Mouse (Mus musculus): ENCODE measurements at regions not wholly inside any gene's neighbourhood (a gene's known extent, or its start where the extent isn't known, plus 50 kb on each side); places are given as distances from the start of the nearest gene placed in this dataset.

DNA sequence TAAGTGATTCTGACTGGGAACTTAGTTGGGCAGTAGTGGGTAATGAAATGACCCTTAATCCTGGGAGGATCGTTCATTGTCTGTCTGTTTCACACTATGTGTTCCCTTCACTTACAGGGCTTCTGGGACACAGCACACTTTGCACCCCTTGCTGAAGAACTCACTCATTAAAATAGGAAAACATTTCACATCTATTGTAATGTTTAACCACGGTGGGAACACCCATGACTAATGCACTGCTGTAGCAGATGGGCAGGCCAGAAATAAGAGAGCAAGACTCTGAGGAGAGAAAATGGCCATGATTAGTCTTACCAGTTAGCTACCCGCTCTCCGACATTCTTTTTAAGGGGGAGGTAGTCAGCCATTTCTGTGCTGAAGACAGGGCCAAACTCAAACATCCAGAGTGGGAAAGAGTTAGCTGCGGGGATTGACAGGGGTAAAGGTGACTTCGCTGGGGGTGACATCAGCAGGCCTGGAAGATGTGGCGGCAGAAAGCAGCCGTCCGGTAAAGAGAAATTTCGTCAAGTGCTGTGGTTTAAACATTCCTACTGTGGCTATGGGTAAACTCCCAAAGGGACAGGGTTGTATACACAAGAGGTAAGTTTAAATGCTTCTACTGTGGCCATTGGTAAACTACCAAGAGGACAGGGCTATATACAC lies 167.3 kb upstream of the Agap1 start:
- Histone ChIP-seq H3K4me1 (replicated peaks; ENCODE audit: insufficient read depth, low read length) (no peaks in the 10 kb centered on the region), H3K4me3 (replicated peaks; ENCODE audit: low read depth, low read length) (no peak overlapping the region), H3K9me3 (replicated peaks; ENCODE audit: low read length) (no peaks in the 10 kb centered on the region), H3K4me2 (ENCODE audit: low read length) (no peak overlapping the region), H3K36me3 (ENCODE audit: insufficient read depth, low read length) (no peaks in the 10 kb centered on the region), H3K27ac (no peak overlapping the region), H3K9ac (ENCODE audit: low read depth, low read length) (no peak overlapping the region), H3K27me3 (ENCODE audit: insufficient read depth, low read length) (no peaks in the 10 kb centered on the region)
- DNase-seq (ENCODE audit: low spot score) (no peak), ATAC-seq (replicated peaks; ENCODE audit: low FRiP score, low read depth) (no peak)
- TF ChIP-seq CTCF (IDR thresholded peaks at IDR 0.05; ENCODE audit: low read depth), result no peak
- 80% methylated on average over 10 of the region's 10 CpGs for WGBS

DNA sequence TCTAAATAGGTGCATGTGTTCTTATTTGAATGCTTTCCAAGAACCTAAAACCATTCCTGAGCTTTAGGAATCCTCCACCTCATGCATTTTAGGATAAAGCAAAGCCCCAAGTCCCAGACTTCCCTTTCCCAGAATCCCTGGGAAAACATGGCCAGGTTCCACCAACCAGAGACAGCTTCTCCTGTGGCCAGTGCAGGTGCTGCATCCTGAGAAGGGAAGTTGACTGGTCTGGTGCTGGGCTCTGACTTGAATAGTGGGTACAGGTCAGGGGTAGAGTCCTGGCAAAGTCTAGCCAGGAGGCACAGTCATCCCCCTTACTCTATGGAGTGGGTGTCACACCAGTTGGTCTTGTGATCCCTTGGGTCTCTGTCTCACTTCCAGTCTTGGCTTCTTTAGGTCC lies 166.6 kb upstream of the Agap1 start:
- DNase-seq (ENCODE audit: low spot score), result no peak
- H3K9me3 ChIP-seq (replicated peaks; ENCODE audit: low read length), result no peaks in the 10 kb centered on the region
- no peaks in the 10 kb centered on the region for H3K4me1 ChIP-seq (replicated peaks; ENCODE audit: insufficient read depth, low read length)
- ATAC-seq (replicated peaks; ENCODE audit: low FRiP score, low read depth), result no peak
- no peaks in the 10 kb centered on the region for H3K36me3 ChIP-seq (ENCODE audit: insufficient read depth, low read length)
- no peak overlapping the region for H3K4me2 ChIP-seq (ENCODE audit: low read length)
- H3K4me3 ChIP-seq (replicated peaks; ENCODE audit: low read depth, low read length), result no peak overlapping the region
- no peak for TF ChIP-seq CTCF (IDR thresholded peaks at IDR 0.05; ENCODE audit: low read depth)
- no peak overlapping the region for H3K27ac ChIP-seq
- no peak overlapping the region for H3K9ac ChIP-seq (ENCODE audit: low read depth, low read length)
- no peaks in the 10 kb centered on the region for H3K27me3 ChIP-seq (ENCODE audit: insufficient read depth, low read length)

DNA sequence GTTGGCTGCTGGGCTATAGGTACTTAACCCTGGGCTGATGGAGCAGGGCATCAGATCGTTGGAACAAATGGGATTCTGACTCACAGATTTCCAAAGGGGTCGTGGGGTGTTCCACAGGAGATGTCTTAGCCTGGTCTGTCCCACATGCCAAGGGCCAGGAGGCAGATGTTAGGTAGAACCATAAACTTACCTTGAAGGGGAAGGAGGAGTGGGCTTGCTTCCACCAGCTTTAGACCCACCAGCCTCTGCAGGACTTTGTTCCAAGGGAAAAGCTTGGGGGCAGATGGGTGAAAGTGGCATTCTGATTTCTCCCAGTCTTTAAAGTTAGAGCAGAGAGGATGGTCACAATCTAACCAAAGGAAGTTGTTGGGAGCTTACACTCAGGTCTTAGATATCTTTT lies 165.7 kb upstream of the Agap1 start:
- no peaks in the 10 kb centered on the region for H3K36me3 ChIP-seq (ENCODE audit: insufficient read depth, low read length)
- H3K9me3 ChIP-seq (replicated peaks; ENCODE audit: low read length), result no peaks in the 10 kb centered on the region
- H3K4me3 ChIP-seq (replicated peaks; ENCODE audit: low read depth, low read length), result no peak overlapping the region
- WGBS, result 69% methylated on average over 2 of the region's 2 CpGs
- DNase-seq (ENCODE audit: low spot score) (no peak), ATAC-seq (replicated peaks; ENCODE audit: low FRiP score, low read depth) (no peak)
- H3K9ac ChIP-seq (ENCODE audit: low read depth, low read length), result no peak overlapping the region
- no peak for TF ChIP-seq CTCF (IDR thresholded peaks at IDR 0.05; ENCODE audit: low read depth)
- H3K4me2 ChIP-seq (ENCODE audit: low read length), result no peak overlapping the region
- no peaks in the 10 kb centered on the region for H3K4me1 ChIP-seq (replicated peaks; ENCODE audit: insufficient read depth, low read length)
- no peaks in the 10 kb centered on the region for H3K27me3 ChIP-seq (ENCODE audit: insufficient read depth, low read length)
- H3K27ac ChIP-seq, result no peak overlapping the region

DNA sequence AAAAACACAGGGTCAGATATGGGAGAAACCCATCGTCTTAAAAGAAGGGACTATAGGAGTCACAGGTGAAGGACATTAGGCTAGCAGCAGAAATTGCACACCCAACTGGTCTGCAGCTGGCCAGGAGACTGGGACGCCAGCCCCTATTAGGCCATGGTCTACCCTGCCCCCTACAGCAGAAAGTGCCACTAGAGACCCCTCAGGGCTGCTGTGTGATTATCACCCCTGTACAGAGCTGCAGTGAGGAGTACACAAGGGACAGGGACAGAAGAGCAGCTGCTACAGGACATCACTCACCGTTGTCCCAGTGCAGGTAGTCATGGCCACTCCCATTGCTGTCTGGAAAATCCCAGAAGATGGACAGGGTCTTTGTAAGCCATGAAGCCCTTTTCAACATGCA lies 157.9 kb upstream of the Agap1 start:
- no peak overlapping the region for H3K27ac ChIP-seq
- no peaks in the 10 kb centered on the region for H3K4me1 ChIP-seq (replicated peaks; ENCODE audit: insufficient read depth, low read length)
- H3K36me3 ChIP-seq (ENCODE audit: insufficient read depth, low read length), result no peaks in the 10 kb centered on the region
- H3K4me3 ChIP-seq (replicated peaks; ENCODE audit: low read depth, low read length), result no peak overlapping the region
- ATAC-seq (replicated peaks; ENCODE audit: low FRiP score, low read depth) (no peak), DNase-seq (ENCODE audit: low spot score) (no peak)
- WGBS, result 69% methylated on average over 3 of the region's 3 CpGs
- no peaks in the 10 kb centered on the region for H3K9me3 ChIP-seq (replicated peaks; ENCODE audit: low read length)
- TF ChIP-seq CTCF (IDR thresholded peaks at IDR 0.05; ENCODE audit: low read depth), result no peak
- no peak overlapping the region for H3K4me2 ChIP-seq (ENCODE audit: low read length)
- no peak overlapping the region for H3K9ac ChIP-seq (ENCODE audit: low read depth, low read length)
- no peaks in the 10 kb centered on the region for H3K27me3 ChIP-seq (ENCODE audit: insufficient read depth, low read length)

DNA sequence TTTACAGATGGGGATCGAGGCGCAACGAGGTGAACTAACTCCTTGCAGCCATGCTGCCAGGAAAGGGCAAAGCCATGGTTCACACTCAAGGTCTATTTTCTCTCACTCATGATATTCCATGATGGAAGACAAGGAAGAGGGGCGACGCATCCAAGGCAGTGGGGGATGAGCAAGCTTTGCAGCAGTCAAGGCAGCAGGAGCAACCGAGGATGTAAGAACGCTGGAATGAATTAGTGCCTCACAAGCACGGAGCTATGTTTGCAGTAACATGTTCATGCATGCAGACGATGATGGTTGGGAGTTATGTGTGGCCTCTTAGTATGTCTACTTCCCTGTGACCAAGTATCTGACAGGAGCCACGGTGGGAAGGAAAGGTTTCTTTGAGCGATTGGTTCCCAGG lies 156.8 kb upstream of the Agap1 start:
- H3K9ac ChIP-seq (ENCODE audit: low read depth, low read length), result no peak overlapping the region
- H3K9me3 ChIP-seq (replicated peaks; ENCODE audit: low read length), result no peaks in the 10 kb centered on the region
- no peak overlapping the region for H3K4me3 ChIP-seq (replicated peaks; ENCODE audit: low read depth, low read length)
- H3K4me1 ChIP-seq (replicated peaks; ENCODE audit: insufficient read depth, low read length), result no peaks in the 10 kb centered on the region
- 72% methylated on average over 11 of the region's 11 CpGs for WGBS
- H3K4me2 ChIP-seq (ENCODE audit: low read length), result no peak overlapping the region
- H3K36me3 ChIP-seq (ENCODE audit: insufficient read depth, low read length), result no peaks in the 10 kb centered on the region
- no peak for TF ChIP-seq CTCF (IDR thresholded peaks at IDR 0.05; ENCODE audit: low read depth)
- H3K27me3 ChIP-seq (ENCODE audit: insufficient read depth, low read length), result no peaks in the 10 kb centered on the region
- DNase-seq (ENCODE audit: low spot score), result no peak
- H3K27ac ChIP-seq, result no peak overlapping the region
- ATAC-seq (replicated peaks; ENCODE audit: low FRiP score, low read depth), result no peak

DNA sequence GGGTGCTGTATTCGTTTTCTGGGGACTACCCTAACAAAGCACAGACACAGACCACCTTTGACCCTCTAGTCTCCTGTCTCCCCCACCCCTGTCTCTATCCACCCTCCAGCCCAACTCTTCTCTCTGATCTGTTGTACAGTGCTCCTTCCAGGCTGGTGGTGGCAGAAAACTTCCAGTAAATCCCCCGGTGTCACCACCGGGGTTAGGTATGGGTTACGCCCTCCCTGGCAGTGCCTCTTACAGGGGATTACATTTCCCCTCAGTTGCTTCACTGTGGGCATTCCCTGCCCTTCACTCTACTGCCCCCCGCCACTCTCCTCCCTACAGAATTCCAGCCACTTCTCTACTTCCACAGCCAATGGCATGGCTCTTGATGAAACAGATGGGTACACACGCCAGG lies 153.5 kb upstream of the Agap1 start:
- ATAC-seq (replicated peaks; ENCODE audit: low FRiP score, low read depth) (no peak), DNase-seq (ENCODE audit: low spot score) (no peak)
- Histone ChIP-seq H3K4me2 (ENCODE audit: low read length) (no peak overlapping the region), H3K27ac (no peak overlapping the region), H3K27me3 (ENCODE audit: insufficient read depth, low read length) (no peaks in the 10 kb centered on the region), H3K9me3 (replicated peaks; ENCODE audit: low read length) (no peaks in the 10 kb centered on the region), H3K36me3 (ENCODE audit: insufficient read depth, low read length) (no peaks in the 10 kb centered on the region), H3K4me1 (replicated peaks; ENCODE audit: insufficient read depth, low read length) (no peaks in the 10 kb centered on the region), H3K9ac (ENCODE audit: low read depth, low read length) (no peak overlapping the region), H3K4me3 (replicated peaks; ENCODE audit: low read depth, low read length) (no peak overlapping the region)
- WGBS, result 74% methylated on average over 6 of the region's 6 CpGs
- no peak for TF ChIP-seq CTCF (IDR thresholded peaks at IDR 0.05; ENCODE audit: low read depth)

DNA sequence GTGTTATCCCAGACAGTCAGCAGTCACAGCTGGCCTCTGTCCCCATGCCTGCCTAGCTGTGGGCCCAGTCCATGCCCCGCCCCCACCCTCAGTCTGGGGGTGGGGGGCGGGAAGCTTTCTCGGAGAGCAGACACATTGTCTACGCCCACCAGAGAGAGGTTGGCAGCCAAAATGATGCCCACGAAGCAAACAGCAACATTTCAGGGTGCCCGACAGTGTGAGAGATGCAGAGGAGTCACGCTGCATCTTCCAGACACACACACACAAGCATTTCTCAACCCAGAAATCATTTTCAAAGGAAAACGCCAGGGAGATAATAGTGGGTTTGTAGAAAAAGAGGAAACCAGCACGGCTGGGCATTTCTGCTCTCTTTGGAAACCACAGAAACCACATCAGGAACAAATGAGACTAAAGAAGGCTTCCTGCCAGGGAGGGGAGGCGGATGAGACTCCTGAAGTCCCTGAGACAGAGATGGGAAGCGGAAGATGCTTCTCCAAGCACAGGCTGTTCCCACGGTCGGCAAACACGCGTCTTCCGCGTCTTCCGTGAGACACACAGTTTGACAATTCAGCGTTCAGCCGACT lies 152.1 kb upstream of the Agap1 start:
- no peaks in the 10 kb centered on the region for H3K9me3 ChIP-seq (replicated peaks; ENCODE audit: low read length)
- 59% methylated on average over 20 of the region's 20 CpGs for WGBS
- no peak for ATAC-seq (replicated peaks; ENCODE audit: low FRiP score, low read depth)
- no peaks in the 10 kb centered on the region for H3K36me3 ChIP-seq (ENCODE audit: insufficient read depth, low read length)
- no peak overlapping the region for H3K9ac ChIP-seq (ENCODE audit: low read depth, low read length)
- TF ChIP-seq CTCF (IDR thresholded peaks at IDR 0.05; ENCODE audit: low read depth), result no peak
- DNase-seq (ENCODE audit: low spot score), result no peak
- peak overlapping the region; percentile 43 for H3K4me2 ChIP-seq (ENCODE audit: low read length)
- no peak overlapping the region for H3K27ac ChIP-seq
- no peak overlapping the region for H3K4me3 ChIP-seq (replicated peaks; ENCODE audit: low read depth, low read length)
- H3K27me3 ChIP-seq (ENCODE audit: insufficient read depth, low read length), result no peaks in the 10 kb centered on the region
- H3K4me1 ChIP-seq (replicated peaks; ENCODE audit: insufficient read depth, low read length), result no peaks in the 10 kb centered on the region

Measured in kidney, postnatal 0 days (tissue).